Mouse (Mus musculus) 3134 (cell line): Measurements from ENCODE around the gene A430005L14Rik.
"Not testable (repeated sequence)": the region's sequence is repeated elsewhere in the genome, so short reads cannot be mapped to it uniquely, and the experiment has no call there.

Experiments used
- DNase-seq: peaks from one replicate; pipeline ENCODE4 v3.0.0-alpha.2; 2011; ENCODE audit warnings: low spot score; ENCODE audit not compliant: insufficient read length; ENCODE audit errors: extremely low read depth

The A430005L14Rik gene

DNA sequence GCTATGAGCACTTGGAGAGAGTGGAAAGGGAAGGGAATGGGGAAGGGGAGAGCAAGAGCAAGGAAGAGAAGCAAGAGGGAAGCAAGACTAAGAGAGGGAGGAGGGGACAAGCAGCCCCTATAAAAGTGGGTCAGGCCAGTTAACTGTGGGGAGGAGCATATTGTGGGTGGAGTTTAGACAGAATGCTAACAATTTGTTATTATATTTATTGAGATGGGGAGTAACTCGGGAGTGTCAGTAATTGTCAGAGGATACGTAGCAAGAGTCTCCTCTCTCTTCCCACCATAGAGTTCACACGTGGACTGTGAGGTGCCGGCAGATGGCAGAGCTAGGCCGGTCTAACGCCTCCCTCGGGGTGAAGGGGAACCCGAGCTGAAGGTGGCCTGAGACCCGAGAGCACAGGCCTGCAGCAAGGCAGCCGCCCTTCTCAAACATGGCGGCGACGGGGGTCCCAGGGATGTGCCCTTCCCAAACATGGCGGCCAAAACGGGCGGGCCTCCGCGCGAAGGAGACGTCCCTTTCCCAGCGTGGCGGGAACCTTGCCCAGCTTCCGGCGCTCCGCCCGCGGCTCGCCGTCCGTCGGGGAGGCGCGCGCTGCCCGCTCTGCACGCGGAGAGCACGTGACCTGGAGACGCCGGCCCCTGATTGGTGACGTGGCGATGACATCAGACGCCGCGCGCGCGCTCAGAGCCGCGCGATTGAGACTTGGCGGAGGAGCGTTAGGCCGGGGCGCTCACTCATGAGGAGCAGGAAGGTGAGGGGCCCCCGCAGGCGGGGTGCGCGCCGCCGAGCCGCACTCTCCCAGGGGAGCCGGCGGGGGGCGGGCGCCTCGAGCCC, at the start of gene A430005L14Rik:
Gene A430005L14Rik (plus strand): TSS at position 669 of the 837 bp plus-strand sequence.
- peak; percentile 95 for DNase-seq

DNA sequence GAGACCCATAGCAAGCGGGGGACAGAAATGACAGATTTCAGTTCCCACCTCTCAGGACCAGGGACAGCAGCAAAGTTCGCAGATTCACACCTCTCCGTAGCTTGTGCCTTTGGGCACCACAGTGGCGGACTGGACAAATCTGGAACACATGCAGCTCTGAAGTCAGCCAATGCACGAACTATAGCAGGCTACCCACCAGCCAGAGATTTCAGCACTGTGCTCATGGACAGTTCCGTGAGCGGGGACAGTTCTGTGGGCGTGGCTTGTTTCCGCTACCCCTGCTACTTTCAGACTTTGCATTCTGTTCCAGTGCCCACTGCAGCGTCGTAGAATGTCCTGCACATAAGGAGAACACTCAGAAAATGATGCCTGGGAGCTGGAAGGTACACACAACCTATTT, 49.5 kb upstream of the A430005L14Rik start:
- no peak for DNase-seq

DNA sequence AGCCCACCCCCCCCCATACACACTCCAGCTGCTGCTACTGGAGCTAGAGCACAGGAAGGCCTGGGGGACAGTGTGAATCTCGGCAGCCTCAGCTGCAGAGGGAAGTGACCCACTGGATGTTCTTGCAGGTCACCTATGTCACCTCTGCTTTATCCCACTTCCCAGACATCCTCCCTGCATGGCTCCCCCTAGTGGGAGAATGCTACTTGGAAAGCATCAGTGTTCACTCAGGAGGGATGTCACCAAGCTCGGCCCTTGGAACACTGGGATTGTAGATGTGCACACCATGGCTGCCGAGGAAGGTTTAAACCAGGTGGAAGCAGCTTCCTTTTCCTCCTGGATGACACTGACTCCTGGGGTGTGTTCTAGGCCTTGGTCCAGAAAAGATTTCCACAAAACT, 43.4 kb upstream of the A430005L14Rik start:
- no peak for DNase-seq

DNA sequence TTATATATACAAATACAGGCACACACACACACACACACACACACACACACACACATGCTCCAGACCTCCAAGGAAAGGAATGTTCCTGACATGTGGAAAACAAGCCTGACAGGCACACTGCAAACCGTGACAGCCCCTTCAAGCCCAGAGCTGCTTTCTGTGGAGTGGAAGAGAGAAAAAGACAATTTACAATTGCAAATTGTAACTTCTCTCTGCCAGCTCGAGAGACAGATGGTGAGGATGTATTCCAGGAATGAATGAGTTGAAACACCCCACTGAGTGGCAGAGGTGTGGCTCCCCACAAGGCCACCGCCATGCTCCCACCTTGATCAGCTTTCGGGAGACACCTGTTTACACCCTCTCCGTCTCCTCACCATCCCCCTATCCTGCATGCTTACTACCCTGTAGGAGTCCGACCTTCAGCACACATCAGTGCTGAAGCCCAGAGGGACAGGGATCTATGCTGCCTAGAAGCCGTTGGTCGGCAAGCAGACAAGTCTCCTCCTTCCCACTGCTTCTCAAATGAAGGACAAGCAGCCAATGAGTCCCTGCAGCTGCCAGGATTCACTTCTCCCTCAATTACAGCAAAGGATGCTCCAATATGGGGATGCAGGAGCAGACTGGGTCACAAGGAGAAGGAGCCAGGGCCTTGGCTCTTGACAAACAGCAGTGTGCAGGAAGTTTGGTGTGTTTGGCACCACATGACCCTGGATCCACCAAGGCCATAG, 39.1 kb upstream of the A430005L14Rik start:
- no peak for DNase-seq

DNA sequence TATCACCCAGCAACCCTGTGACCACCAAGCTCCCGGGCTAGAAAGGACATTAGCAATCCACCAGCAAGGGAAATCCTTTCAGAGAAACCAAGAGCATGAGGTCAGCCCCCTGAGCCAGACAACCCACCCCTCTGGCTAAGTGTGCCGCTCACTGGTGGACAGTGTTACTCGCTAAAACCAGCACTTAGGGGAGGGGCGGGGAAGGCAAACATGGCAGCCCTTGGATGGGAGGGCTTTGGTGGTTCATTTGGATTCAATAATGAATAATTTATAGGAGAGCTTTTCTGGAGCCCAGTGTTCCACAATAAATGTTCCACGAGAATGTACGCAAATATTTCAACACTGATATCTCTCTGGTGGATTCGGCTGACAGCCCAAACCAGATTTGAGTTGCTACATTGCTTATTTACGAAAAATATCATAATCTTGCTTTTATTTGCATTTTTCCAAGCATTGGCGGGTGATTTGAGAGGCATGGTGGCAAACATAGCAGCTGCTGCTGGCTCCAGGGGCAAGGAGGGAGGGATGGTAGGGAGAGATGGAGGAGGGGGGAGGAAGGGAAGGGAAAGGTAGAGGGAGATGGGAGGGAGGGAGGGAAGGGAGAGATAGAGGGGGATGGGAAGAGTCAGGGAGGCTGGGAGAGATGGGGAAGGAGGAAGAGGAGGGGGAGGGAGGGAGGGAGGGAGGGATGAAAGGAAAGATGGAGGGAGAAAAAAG, 36.4 kb upstream of the A430005L14Rik start:
- no peak for DNase-seq

DNA sequence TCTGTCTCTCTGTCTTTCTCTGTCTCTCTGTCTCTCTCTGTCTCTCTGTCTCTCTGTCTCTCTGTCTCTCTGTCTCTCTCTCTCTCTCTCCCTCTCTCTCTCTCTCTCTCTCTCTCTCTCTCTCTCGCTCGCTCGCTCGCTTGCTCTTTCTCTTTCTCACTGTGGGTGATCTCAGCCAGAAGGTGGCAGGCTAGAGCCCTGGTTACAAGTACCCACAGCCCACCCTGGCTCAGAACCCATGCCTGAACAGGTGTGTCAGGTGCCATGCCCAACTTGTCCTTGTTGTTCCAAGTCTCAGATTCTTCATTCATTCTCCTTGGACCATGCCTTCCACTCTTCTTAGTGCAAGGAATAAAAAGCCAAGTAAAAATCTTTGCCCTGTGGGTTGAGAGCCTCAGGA, 34.9 kb upstream of the A430005L14Rik start:
- not testable (repeated sequence) for DNase-seq

DNA sequence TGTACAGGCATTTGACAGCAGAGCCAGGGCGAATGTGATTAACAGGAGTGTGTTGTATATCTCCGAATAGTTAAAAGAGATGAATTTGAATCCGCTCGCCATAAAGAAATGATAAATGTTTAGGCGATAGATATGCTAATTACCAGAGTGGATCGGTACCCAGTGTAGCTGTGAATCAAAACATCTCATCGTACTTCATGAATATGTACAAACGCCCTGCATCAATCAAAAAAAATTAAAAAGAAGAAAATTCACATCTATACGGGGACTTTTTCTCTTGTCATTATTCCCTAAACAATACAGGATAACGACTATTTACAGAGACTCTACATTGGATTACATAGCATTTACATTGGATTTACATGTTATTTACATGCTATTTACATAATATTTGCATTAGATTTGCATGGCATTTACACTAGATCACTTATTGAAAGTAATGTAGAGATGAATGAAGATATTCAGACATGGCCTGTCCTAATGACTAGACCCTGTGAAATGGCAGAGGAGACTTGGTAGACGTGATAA, 28.2 kb upstream of the A430005L14Rik start:
- no peak for DNase-seq

DNA sequence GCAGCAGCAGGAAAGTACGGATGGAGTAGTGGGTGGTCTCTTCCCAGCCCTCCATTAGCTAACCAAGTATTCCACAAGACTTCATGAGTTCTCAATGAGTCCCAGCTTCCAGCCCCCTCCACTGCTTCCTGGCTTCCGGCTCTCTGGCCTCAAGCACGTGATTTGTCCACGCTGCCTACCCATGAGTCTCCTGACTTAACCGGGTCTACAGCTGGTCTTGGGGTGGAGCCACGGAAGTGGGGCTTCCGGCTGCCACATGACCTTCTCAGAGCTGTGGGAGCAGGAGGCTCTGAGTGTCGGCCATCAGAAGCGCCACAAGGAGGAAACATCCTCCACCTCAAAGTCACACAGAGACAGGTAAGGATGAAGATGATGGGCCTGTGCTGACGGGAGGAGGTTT, 27.6 kb upstream of the A430005L14Rik start:
- DNase-seq = peak; percentile 10

DNA sequence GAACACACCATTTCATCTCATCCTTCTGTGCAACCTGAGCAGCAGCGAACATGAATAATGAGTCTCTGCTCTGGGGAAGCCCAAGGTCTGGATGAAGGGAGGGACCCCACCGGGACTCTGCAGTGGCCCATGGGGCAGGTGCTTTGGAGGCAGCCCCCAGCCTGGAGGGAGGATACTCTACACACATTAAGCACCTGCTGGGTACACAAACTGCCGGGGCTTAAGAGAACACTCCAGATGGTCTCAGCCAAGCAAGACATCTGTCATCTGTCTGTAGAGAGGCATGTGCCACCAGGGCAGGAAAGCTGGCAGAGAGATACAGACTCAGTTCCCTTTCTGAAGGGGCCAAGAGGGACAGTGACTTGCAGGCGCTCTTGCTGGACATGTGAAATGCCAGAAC, 27.1 kb upstream of the A430005L14Rik start:
- DNase-seq = no peak

DNA sequence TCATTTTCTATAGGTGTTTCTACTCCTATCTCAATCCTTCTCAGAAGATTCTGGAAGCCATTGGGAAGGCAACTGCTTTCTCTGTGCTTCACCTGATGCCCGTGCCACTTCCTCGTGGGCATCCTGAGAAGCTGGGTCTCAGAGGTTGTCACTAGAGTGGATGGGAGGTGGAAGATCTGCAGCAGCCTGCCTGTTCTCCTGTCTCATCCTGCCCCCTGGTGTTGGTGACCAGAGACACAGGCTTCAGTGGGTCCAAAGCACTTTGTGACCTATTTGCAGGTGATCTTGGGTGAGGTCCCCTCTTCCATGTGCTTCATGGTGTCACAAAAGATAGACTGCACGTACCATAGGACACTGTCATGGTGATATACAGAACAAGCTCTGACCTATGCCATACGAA, 13.8 kb upstream of the A430005L14Rik start:
- no peak for DNase-seq

DNA sequence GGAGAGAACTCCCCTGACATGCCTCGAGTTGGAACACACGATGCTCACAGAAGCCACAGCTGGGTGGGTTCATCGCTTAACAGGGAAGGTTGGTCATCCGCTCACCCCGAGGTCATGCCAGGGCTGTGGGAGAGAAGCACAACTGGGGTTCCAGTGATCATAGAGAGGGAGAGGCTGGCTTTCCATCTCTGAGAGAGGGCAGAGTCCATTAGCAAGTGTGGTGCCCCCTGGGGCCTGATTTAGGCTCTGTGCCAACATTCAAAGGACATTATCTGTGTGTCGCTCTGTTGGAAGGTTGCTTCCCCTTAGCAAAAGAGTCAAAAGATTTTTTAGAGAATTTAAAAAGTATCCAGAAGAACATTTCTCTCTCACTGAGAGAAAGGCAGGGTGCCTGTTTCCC, 12.8 kb upstream of the A430005L14Rik start:
- DNase-seq = no peak

DNA sequence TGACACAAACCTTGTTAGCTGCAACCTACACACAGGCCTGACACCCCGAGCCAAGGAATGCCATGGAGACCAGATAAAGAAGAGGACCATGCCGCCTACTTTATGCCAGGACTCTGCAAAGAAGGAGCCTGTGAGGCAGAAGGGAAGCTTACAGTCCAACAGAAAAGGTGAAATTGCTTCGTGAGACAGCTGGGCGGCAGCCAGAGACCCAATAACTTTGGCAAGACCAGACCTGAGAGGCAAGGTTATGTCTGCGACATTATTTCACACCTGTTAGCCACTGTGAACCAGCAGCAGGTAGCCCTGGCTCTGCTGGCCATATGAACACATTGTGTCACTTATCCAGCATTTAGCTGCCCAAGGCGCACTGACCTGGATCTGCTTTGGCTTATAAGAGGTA, 11.3 kb upstream of the A430005L14Rik start:
- DNase-seq = no peak

DNA sequence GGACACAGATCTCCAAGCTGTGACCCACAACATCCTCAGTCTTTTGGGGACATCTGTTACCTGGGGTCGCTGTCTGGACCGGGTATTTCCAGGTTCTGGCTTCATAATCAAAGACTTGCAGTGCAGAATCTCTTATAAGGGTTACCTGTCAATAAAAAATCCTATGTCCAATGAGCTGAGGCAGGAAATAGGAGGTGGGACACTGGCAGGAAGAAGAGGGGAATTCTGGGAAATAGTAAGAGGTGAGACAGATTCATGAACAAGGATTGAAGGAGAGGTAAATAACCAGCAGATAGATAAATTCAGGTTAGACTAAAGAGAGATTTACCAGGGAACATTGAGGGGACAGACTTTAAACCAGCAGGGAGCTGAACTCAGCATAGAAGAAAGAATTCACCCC, 6.7 kb upstream of the A430005L14Rik start:
- DNase-seq = peak; percentile 43

DNA sequence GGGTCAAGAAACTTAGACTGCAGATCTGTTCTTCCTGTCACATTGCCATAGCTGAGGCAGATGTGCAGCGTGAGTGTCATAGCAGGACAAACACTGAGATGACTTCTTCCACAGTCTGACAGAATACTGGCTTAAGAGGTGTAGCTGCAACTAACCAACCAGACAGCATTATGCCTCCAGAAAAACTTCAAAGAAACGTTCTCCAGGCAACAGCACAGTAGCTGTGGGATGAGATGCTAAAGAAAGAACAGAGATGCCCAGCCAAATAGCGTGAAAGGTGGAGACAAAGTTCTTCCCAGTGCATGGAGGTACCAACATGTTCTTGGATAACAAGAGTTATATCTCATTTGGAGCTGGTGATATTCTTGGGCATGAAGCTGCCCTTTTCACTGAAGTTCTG, 5.9 kb upstream of the A430005L14Rik start:
- DNase-seq = no peak

DNA sequence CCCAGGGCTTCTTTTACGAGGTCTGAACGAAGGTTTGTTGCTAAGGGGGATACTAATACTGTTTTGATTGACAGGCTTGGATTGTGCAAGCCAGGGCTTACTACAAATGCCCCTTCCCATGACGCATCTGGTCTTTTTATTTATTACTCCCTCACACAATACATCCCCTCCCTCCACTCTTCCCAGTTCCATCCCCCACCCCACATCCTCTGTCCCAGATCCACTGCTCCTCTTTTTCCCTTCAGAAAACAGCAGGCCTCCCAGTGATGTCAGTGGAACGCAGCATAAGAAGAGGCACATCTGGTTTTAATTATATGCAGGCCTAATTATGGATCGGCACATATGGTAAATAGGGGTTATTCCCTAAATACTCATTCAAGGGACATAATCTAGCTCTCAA, 5.3 kb upstream of the A430005L14Rik start:
- DNase-seq = no peak

DNA sequence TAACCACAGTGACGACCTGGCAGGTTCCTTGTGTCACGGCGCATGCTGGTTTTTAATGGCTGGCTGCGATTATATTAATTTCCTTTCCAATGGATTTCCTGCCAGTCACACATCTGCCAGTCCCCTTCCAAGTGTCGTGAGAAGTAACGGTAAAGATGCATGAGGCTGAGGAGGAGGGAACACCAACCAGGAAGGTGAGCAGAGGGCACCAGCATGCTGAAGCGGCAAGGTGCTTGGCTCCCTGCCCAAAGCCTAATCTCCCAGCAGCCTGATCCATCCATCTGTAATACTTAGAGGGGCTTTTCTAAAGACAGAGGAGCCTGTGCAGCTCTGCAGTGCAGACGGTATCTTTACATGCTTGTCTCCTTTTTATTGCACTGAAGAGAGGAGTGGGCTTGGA, 1.4 kb upstream of the A430005L14Rik start:
- no peak for DNase-seq

DNA sequence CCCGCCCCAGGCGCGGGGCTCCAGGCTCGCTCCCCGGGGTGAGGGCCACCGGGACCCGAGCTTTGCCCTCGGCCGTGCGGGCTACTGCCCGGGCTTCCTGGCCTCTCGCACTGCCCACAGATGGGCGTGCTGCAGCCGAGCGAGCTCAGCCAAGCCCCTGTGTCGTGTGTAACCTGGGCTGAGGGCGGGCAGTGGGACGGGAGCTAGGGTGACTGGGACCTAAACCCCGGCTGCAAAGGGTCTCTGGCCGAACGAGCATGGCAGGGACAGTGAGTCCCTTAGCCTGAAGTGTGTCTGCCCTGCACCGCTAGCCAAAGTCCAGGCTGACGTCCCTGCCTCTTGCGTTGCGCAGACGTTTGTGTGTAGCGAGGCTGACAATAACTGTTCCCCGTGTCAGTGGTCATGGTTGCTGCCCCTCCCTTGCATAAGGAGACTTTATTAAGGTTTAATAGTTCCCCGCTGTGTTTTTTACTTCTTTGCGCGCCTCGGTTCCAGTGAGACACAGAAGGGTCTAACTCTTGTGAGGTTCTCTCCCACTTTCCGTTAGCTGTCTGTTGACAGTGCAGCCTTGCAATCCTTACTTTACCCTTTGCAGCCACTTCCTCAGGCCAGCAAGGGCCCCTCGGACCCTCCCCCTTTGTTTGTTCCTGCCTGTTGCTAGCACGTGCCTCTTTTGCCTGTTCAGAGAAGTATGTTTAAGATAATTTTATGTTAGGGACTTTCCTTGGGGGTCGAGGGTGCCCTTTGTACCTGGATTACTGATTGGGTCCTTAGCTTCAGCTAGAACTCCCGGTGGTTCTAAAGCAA, 610 bp downstream of the A430005L14Rik start:
- peak; percentile 67 for DNase-seq

DNA sequence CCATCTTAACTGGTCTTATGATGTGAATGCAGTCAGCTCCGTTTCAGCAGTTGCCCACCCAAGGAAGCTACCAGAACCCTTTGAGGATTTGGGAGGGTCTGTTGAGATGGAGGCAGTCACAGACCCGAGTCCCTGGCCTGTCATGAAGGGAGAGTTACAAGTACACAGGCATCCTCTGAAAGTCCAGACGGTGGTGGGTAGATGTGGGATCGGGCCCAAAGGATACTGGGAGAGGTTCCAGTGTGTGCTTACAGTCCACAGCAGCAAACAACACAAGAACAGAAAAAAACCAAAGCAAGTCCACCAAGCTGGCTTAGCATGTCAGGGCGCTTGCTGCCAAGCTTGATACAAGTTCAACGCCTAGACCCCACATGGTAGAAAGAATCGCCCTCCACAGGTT, 5.6 kb downstream of the A430005L14Rik start:
- DNase-seq = no peak

DNA sequence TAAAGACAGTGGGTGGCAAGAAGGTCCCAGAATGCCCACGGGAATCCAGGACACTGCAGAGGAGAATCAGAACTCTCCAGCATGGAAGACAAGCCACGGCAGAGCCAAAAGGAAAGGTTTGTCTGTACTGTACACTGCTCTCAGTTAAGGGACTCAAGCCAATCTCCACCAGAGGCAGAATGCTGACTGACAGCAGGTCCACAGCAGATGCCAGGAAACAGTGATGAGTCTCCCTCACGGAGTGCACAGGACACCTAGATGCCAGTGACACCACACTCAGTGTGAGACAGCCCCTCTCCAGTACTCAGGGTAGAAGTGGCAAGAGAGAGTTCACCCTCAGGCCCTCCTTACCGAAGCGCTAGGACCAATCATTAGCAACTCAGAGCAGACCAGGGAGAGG, 9.6 kb downstream of the A430005L14Rik start:
- DNase-seq = no peak

DNA sequence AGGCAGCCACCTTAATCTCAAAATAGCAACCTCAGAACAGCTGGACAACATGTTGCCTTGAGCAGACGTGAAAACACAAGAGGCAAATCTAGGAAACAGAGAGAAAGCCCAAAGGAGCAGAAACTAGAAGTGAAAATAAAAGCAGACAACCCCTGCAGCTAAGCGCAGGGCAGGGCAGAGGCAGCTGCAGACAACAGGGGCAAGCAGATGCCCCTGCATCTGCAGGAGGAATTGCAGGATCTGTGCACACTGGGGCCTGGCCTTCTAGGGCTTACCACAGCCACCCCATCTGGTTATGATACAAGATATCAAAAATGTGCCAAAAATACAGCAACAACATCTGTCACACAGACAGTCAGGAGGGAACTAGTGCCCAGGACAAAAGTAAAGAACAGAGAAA, 10.5 kb downstream of the A430005L14Rik start:
- no peak for DNase-seq
